Mouse (Mus musculus): Measurements from ENCODE around the gene Ypel2.

DNA sequence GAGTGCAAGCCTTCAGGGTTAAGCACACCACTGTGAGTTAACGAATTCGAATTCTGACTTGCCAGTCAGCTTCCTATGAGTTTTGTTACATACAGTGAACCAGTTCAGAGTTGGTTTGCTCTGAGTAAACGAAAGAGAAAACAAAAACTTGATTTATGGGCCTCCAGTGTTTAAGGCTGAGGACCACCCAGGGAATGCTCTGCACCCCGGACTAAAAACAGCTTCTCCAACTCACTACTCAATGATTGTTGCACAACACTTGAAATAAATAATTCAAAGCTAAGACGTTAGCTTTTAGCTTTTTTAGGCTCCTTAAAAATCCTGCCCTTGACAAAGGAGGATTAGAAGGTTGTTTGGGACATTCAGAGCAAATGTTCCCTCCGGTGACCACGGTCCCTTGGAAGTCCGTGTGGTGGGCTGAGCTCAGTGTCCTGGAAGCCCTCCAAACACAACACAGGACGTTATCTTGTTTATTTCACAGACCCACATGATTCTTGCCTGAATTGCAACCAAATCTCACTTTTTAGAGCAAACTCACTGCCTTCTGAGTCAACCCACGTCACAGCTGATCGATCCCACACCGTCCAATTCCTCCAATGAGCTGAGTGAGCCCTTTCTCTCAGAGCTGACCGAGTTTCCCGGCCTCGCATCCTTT, 38.8 kb downstream of the Ypel2 start:
- no peak for TF ChIP-seq TAL1 (conservative IDR thresholded peaks at IDR 0.05; ENCODE audit: low read depth, low read length)
- no peak for TF ChIP-seq CTCF (IDR thresholded peaks at IDR 0.05; ENCODE audit: low read depth, low read length)
- no peak for TF ChIP-seq GATA1 (IDR thresholded peaks at IDR 0.05; ENCODE audit: borderline replicate concordance, low read length)
- TF ChIP-seq GATA2 (IDR thresholded peaks at IDR 0.05; ENCODE audit: borderline replicate concordance, low read depth, low read length): no peak
- no peak for TF ChIP-seq POLR2AphosphoS5 (IDR thresholded peaks at IDR 0.05; ENCODE audit: insufficient replicate concordance, low read depth, low read length)

Data from G1E (cell line).